Mouse (Mus musculus): ENCODE results near the gene Il27.

The Il27 gene

GRCm38 (mm10) chr7:126594862-126595561 is at the start of gene Il27:
Gene Il27 (minus strand): TSS chr7:126594941.
- no peak for DNase-seq (ENCODE audit: low spot score in 2 of 2)

GRCm38 (mm10) chr7:126644345-126644744 is 49.6 kb upstream of the Il27 start:
- no peak for DNase-seq (ENCODE audit: low spot score in 2 of 2)

- DNase-seq (ENCODE audit: low spot score in 2 of 2) = peak; percentile 9 to 18
Measured at GRCm38 (mm10) chr7:126643244-126643617, 48.5 kb upstream of the Il27 start.

DNA sequence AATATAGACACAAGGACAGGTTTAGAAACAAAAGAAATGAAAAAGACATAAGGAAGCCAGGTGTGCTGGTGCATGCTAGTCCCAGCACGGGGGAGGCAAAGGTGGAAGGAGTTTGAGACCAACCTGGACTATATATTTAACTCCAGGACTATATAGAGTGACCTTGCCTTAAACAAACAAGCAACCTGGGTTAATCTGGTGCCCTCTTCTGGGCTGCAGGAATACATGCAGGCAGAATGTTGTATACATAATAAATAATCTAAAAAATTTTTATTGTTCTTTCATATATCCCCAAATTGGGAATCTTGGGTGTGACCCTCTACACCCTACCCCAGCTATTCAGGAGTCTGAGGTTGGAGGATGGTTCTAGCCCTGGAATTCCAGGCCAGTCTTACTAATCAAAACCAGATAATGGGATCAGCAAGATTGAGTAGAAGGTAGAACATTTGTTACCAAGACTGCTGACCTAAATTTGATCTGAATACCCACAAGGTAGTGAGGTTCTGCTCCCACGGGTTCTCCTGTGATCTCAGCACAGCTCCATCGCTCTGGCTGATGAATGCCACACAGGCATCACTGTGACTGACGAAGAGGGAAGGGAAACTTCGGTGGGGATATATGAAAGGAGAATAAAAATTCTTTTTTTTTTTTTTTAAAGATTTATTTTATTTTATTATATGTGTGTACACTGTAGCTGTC is 48.0 kb upstream of the Il27 start:
- DNase-seq (ENCODE audit: low spot score in 2 of 2) = no peak

GRCm38 (mm10) chr7:126636733-126637520 is 42.2 kb upstream of the Il27 start:
- peak; percentile 37 for DNase-seq (ENCODE audit: low spot score in 2 of 2)

DNA sequence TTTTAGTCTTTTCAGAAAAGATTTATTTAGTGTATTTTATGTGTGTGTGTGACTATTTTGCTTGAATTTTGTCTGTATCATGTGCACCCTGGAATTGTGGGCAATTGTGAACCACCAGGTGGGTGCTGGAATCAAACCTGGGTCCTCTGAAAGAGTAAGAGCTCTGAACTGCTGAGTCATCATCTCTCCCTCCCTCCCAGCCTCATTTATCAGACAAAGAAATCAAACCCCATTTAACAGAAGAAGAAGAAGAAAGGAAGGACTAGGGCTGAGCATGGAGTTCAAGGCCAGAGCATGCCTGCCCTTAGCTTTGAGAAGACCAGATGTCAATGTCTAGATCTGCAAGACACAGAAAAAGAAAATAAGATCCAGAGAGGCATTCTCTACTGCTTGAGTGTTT is 40.6 kb upstream of the Il27 start:
- DNase-seq (ENCODE audit: low spot score in 2 of 2) = no peak

DNA sequence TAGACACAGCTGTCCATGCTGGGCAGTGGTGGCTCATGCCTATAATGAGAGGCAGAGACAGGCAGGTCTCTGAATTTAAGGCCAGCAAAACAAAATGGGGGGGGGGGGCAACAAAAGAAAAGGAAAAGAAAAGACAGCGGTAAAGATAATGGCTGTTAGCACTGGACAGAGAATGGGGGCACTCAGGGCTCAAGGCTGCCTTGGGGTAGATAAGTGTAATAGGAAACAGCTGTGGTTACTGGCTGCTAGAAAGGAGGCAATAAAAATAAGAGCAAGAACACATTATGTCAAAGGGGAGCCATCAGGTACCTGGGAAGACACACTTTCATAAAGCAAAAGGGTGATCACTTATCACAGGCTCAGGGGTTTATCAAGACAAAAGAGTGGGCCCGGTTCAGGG is 37.7 kb upstream of the Il27 start:
- no peak for DNase-seq (ENCODE audit: low spot score in 2 of 2)

DNA sequence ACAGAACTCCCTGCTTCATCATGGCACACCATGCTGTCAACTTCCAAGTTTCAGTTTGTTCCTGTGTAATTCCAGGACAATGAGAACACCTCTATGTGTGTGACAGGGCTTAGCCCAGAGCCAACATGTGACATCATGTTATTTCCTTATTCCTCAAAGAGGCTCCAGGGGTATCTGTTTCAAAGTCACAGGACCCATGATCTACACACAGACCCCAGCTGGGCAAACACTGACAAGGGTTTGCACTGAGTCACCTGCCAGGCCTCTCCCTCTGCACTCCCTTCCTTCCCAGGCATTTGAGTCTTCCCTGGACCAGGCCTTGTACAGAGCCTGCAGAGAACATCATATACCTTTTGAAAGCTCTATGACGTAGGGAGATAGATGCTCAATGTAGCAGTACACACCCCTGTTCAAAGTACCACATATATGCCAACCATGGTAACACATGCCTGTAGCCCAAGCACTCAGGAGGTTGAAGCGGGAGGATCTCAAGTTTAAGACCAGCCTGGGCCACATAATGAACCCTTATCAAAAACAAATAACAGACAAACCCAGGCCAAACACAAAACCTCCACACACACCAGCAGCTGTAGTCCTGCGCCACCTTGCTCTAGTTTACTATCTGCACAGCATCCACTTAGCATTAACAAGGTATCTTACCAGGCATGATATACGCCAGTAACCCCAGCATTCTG is 36.2 kb upstream of the Il27 start, which contains the start of gene Nupr1:
Nupr1 (minus strand) TSS at position 38 of the 695 bp plus-strand sequence.
- no peak for DNase-seq (ENCODE audit: low spot score in 2 of 2)

GRCm38 (mm10) chr7:126629915-126630314 is 35.2 kb upstream of the Il27 start:
- DNase-seq (ENCODE audit: low spot score in 2 of 2) = no peak

DNA sequence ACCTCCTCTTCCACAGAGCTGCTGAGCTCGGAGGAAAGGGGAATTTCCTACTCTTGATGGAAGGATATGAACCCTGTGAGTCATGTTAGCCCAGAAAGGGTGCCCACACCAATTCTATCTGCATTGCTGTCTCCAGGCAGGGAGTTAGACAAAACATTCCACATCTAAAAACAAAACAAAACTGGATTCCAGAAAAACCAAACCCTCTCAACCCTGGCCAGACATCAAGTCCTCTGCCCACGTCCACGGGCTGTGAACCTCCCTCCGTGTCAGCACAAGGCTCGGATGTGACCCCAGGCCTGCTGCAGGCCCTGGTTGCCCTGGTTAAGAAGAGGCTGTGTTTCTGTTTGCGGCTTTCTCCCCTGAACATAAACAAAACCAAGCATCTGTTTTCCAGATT is 33.4 kb upstream of the Il27 start:
- DNase-seq (ENCODE audit: low spot score in 2 of 2) = no peak

- no peak for DNase-seq (ENCODE audit: low spot score in 2 of 2)
Measured at GRCm38 (mm10) chr7:126625807-126626600, 31.3 kb upstream of the Il27 start.

DNA sequence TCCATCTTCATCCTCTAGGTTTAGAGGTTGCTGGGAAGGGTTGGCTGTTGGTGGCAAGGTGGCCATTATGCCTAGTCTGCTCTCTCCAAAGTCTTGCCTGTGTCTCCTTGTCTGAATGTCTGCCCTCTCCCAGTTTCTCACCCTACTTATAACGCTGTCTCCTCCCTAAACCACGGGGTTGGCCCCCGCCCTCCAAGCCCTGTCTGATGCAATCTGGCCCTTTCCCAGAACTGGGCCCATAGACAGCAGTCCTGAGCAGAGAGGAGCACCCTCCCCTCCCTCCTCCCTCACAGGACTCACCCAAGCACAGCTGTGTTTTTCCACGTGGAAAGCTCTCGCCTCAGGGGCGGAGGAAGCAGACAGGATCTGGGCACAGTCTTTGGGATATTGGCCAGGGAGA is 30.6 kb upstream of the Il27 start:
- DNase-seq (ENCODE audit: low spot score in 2 of 2) = peak; percentile 21 to 25

DNA sequence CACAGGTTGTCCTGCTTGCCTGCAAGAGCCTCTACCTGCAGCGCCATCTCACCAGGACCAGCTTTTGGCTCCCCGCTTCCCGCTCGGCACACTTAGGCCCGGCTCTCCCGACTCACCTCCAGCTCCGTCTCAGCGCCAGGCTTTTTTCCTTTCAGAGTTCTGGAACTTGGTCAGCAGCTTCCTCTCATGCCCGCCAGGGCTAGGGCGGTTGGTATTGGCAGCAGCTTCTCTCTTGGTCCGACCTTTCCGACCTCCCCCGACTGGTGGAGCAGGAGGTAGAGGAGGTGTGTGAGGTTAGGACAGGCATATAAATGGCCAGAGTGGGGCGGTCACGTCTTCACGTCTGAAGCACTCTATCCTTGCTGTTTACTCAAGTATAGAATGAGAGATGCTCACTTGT is 30.0 kb upstream of the Il27 start:
- DNase-seq (ENCODE audit: low spot score in 2 of 2) = no peak

GRCm38 (mm10) chr7:126623381-126623780 is 28.6 kb upstream of the Il27 start:
- DNase-seq (ENCODE audit: low spot score in 2 of 2) = no peak

DNA sequence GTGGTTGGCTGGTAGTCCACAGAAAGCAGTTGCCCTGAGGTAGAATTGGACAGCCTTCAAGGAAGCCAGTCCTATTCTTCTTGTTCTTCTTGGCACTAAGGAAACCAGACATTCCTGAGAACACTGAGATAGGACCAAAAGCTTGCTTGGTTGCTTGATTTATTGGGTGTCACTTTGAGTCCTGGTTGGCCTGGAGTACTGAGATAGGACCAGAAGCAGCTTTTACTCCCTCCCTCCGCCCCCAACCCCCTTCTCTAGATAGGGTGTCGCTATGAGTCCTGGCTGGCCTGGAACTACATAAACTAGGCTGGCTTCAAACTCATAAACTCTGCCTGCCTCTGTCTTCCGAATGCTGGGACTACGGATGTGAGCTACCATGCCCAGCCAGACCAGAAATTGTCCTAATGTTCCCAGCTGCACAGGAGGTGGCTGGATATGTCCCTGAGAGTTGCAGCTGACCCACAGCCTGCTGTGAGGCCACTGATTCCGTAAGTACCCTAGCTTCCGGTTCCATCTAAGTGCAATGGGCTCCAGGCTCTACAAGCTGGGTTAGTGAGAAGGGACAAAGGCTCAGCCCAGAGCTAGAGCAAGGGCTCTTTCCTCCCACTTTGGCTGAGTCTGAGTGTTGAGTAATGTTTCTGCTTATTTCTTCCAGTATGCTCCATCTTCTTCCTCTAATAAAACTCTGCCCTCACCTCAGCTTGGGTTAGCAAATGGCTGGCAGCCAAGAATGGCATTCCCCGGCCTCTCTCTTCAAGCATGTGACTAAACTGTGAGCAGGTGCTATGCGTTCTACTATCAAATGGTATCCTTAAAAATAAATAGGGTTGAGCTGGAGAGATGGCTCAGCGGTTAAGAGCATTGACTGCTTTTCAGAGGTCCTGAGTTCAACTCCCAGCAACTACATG is 27.0 kb upstream of the Il27 start:
- DNase-seq (ENCODE audit: low spot score in 2 of 2) = no peak

DNA sequence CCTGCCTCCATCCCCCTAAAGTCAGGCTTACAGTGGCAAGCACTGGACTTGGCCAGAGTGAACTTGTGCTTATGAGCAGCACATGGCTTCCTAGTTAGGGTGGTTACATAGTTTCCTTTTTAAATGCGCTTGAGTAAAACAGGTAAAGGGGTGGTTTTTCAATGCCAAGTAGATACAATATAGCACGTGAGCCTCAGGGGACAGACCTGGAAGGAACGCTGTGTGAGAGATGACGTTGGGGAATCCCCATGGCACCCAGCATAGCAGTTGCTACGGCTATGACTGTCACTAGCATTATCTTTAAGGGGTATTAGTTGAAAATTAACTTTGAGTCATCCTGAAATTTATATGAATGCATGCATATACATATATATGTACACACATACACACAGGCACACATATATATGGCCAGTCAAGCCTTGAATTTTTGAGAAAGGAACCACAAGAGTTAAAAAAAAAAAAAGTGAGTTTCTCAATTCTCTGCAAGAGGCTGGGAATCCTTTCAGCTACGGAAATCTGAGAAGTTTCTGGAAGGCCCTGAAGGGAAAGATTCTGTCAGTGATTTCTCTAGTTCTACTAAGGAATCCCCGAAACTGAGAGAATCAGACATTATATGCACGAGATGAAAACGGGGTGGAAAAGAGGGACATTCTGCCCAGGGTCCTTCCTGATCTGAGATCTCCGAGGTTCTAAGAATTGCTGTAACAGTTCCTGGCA is 25.0 kb upstream of the Il27 start:
- DNase-seq (ENCODE audit: low spot score in 2 of 2) = no peak

- DNase-seq (ENCODE audit: low spot score in 2 of 2) = no peak
Measured at GRCm38 (mm10) chr7:126616707-126617106, 22.0 kb upstream of the Il27 start.

DNA sequence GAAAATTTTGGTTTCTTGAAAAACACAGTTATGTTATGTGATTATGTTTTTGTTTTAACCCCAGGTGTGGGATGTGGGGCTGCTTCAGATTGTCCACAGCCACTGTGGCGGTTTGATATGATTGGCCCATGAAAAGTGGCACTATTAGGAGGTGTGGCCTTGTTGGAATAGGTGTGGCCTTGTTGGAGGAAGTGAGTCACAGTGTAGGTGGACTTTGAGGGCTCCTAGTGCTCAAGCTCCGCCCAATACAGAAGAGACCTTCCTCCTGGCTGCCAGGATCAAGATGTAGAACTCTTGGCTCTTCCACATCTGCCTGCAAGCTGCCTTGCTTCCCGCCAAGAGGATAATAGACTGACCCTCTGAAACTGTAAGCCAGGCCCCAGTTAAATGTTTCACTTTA is 18.0 kb upstream of the Il27 start:
- no peak for DNase-seq (ENCODE audit: low spot score in 2 of 2)

DNA sequence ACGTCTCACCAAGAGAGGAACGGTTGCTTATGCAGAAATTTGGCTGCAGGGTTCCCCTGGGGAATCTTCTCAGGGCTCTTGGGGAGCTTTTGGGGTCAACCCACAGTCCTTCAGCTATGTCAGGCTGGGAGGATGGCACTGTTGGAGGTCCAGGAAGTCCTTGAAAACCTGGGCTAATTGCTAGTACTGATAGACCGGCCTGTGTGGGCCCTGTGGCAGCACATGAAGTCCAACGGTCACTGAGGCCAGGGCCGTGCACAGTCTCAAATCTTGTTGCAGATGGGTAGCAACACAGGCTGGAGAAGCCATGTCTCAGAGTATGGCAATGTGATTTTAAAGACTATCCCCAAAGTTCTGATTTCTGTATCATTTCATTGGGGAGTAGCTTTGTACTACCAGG is 13.1 kb upstream of the Il27 start:
- no peak for DNase-seq (ENCODE audit: low spot score in 2 of 2)

DNA sequence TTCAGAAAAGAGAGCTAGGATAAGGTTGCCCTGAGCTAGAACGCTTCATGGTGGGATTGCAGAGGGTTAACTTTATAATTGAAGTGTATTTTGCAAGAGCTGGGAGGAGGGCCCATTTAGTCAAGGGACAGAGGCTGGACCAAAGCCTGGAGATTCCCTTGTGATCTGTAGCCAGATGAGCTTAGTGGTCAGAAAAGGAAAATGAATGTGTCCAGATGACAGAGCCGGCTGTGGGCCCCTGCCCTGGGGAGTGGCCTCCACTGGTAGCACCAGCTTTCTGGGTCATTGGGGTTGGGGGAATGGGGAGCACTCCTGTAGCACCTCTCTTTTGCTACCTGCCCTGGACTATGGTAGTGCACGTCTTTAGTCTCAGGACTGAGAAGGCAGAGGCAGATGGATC is 12.3 kb upstream of the Il27 start:
- DNase-seq (ENCODE audit: low spot score in 2 of 2) = no peak

All from right cerebral cortex, adult 2 months (tissue).